Comparison of ENCODE assay signal across 8 mouse cellular contexts in the genomic region with DNA sequence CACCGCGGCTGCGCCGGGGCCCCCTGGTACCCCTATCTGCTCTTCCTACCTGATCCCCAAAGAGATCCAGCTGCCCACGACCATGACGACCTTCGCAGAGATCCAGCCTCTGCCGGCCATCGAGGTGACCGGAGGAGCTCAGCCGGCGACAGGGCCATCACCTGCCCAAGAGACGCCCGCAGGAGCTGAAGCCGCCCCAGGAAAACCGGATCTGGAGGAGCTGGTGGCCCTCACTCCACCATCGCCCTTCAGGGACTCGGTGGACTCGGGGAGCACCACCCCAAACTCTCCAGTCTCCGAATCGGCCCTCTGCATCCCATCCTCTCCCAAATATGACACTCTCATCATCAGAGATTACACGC.
A peak's percentile ranks its signal among the peaks of the same experiment; 100 is the strongest.
DNase-seq lines count a peak whose midpoint lies in the region; ATAC-seq and TF ChIP-seq lines count a peak whose summit lies in the region.

No protein-coding gene starts in this region.

- H3K27me3 ChIP-seq in heart, embryonic 11.5 days (ENCODE audit: control insufficient read depth, insufficient read depth, low read length) = peaks cover 17% of the 10 kb centered on the region
- H3K27me3 ChIP-seq in E14TG2a.4 (ENCODE audit: insufficient read depth, low read length) = peaks cover 39% of the 10 kb centered on the region
- H3K27me3 ChIP-seq in forebrain, postnatal 0 days (ENCODE audit: insufficient read depth, low read length) = no peaks in the 10 kb centered on the region
- peaks cover 9% of the 10 kb centered on the region for H3K27me3 ChIP-seq in liver, embryonic 16.5 days (ENCODE audit: control insufficient read depth, insufficient read depth, low read depth, low read length)

- H3K9ac ChIP-seq in heart, embryonic 11.5 days (ENCODE audit: low read depth, low read length) = peak overlapping the region; percentile 6; the same call in 1 of the 2 replicates
- peak overlapping the region; percentile 48 for H3K9ac ChIP-seq in forebrain, postnatal 0 days
- no peak overlapping the region for H3K9ac ChIP-seq in liver, embryonic 16.5 days (ENCODE audit: low read depth, low read length)

- H3K4me2 ChIP-seq in heart, embryonic 11.5 days = peak overlapping the region; percentile 74
- H3K4me2 ChIP-seq in forebrain, postnatal 0 days (ENCODE audit: low read depth) = peak overlapping the region; percentile 59
- H3K4me2 ChIP-seq in liver, embryonic 16.5 days (ENCODE audit: low read depth, low read length) = 0 out of 2 replicates have a peak overlapping the region, but pooled peaks have one; percentile 6

- peak overlapping the region; percentile 41 for H3K4me3 ChIP-seq in heart, embryonic 11.5 days (ENCODE audit: low read depth, low read length)
- peak overlapping the region; percentile 70 for H3K4me3 ChIP-seq in E14TG2a.4 (replicated peaks; ENCODE audit: low read length)
- H3K4me3 ChIP-seq in forebrain, postnatal 0 days (ENCODE audit: low read depth, low read length) = peak overlapping the region; percentile 34
- H3K4me3 ChIP-seq in liver, embryonic 16.5 days (ENCODE audit: low read depth, low read length) = no peak overlapping the region

- H3K36me3 ChIP-seq in heart, embryonic 11.5 days (ENCODE audit: control insufficient read depth, insufficient read depth, low read length) = no peaks in the 10 kb centered on the region
- no peaks in the 10 kb centered on the region for H3K36me3 ChIP-seq in E14TG2a.4 (ENCODE audit: insufficient read depth, low read length)
- H3K36me3 ChIP-seq in forebrain, postnatal 0 days (ENCODE audit: insufficient read depth) = no peaks in the 10 kb centered on the region
- H3K36me3 ChIP-seq in liver, embryonic 16.5 days (ENCODE audit: control insufficient read depth, insufficient read depth) = no peaks in the 10 kb centered on the region

- H3K4me1 ChIP-seq in heart, embryonic 11.5 days (ENCODE audit: control insufficient read depth, insufficient read depth, low read length) = 0 out of 2 replicates have a peak, but pooled peaks cover 3% of the 10 kb centered on the region
- peaks cover 4% of the 10 kb centered on the region; the same call in 1 of the 2 replicates for H3K4me1 ChIP-seq in E14TG2a.4 (replicated peaks; ENCODE audit: low read depth, low read length)
- H3K4me1 ChIP-seq in forebrain, postnatal 0 days (ENCODE audit: insufficient read depth) = 0 out of 2 replicates have a peak, but pooled peaks cover 6% of the 10 kb centered on the region
- H3K4me1 ChIP-seq in liver, embryonic 16.5 days (ENCODE audit: control insufficient read depth, low read depth, low read length) = no peaks in the 10 kb centered on the region

- ATAC-seq in heart, embryonic 11.5 days (replicated peaks; ENCODE audit: insufficient number of reproducible peaks, low FRiP score, low TSS enrichment) = no peak
- ATAC-seq in forebrain, postnatal 0 days = no peak
- no peak for ATAC-seq in liver, embryonic 16.5 days (ENCODE audit: low read depth)

- WGBS in heart, embryonic 11.5 days (ENCODE audit: insufficient replicate concordance) = 21% methylated on average over 22 of the region's 22 CpGs
- WGBS in forebrain, postnatal 0 days = 30% methylated on average over 22 of the region's 22 CpGs
- WGBS in liver, embryonic 16.5 days (ENCODE audit: insufficient replicate concordance) = 23% methylated on average over 22 of the region's 22 CpGs

- TF ChIP-seq CTCF in E14TG2a.4 (conservative IDR thresholded peaks at IDR 0.05; ENCODE audit: low read length) = no peak
- no peak for TF ChIP-seq CTCF in forebrain, postnatal 0 days (IDR thresholded peaks at IDR 0.05; ENCODE audit: low read depth)

- no peak overlapping the region for H3K27ac ChIP-seq in heart, embryonic 11.5 days (ENCODE audit: low read depth, low read length)
- no peak overlapping the region for H3K27ac ChIP-seq in forebrain, postnatal 0 days (ENCODE audit: low read depth, low read length)
- H3K27ac ChIP-seq in liver, embryonic 16.5 days (ENCODE audit: low read length) = no peak overlapping the region

- no peaks in the 10 kb centered on the region for H3K9me3 ChIP-seq in heart, embryonic 11.5 days (replicated peaks; ENCODE audit: control insufficient read depth, low read length)
- H3K9me3 ChIP-seq in E14TG2a.4 (ENCODE audit: low read length) = 0 out of 2 replicates have a peak, but pooled peaks cover 3% of the 10 kb centered on the region
- H3K9me3 ChIP-seq in forebrain, postnatal 0 days (ENCODE audit: low read length) = no peaks in the 10 kb centered on the region
- no peaks in the 10 kb centered on the region for H3K9me3 ChIP-seq in liver, embryonic 16.5 days (replicated peaks; ENCODE audit: control insufficient read depth, low read length)

- no peak for DNase-seq in heart, postnatal 4 days
- no peak for DNase-seq in forebrain, postnatal 0 days
- DNase-seq in thymus, postnatal 10 days (ENCODE audit: low spot score in 2 of 2) = no peak
- no peak for DNase-seq in embryo, embryonic 10.5 days (ENCODE audit: low spot score)
- no peak for DNase-seq in thymus, postnatal 25 days

Comparison
In these comparisons a context has a peak if more than half of its experiments do, and no peak if none do; other contexts are left out.
1. H3K4me2 ChIP-seq: peak in every context shown above with its lines; median percentile 74 in heart, embryonic 11.5 days; 59 in forebrain, postnatal 0 days; 6 in liver, embryonic 16.5 days.